Mouse (Mus musculus) urinary bladder, postnatal 10 days (tissue): ENCODE data around the gene Ripk3.

ENCODE experiments used
- DNase-seq: peaks from one replicate; pipeline ENCODE4 v3.0.0; 2022; ENCODE audit warnings: low spot score

Ripk3 gene

GRCm38 (mm10) chr14:55761163-55761562 is 27.5 kb downstream of the Ripk3 start, which contains the start of gene Ltb4r2:
Gene Ltb4r2, plus strand, starts transcription at chr14:55761428.
- no peak for DNase-seq

- peak; percentile 57 for DNase-seq
Measured at GRCm38 (mm10) chr14:55760156-55760555, 28.5 kb downstream of the Ripk3 start.

GRCm38 (mm10) chr14:55758363-55758784 is 30.3 kb downstream of the Ripk3 start, which contains the start of gene Cideb:
Gene Cideb, minus strand, starts transcription at chr14:55758458.
- no peak for DNase-seq

- no peak for DNase-seq
Measured at GRCm38 (mm10) chr14:55757566-55757965, 31.1 kb downstream of the Ripk3 start.

- DNase-seq: no peak
Measured at GRCm38 (mm10) chr14:55747051-55747847, 41.4 kb downstream of the Ripk3 start.

GRCm38 (mm10) chr14:55745861-55746237 is 42.8 kb downstream of the Ripk3 start:
- DNase-seq: no peak

GRCm38 (mm10) chr14:55745180-55745860 is 43.3 kb downstream of the Ripk3 start, which contains the start of the genes Dhrs1 and Nop9:
Gene Dhrs1, minus strand, starts transcription at chr14:55745690.
Gene Nop9, plus strand, starts transcription at chr14:55745693.
- DNase-seq: peak; percentile 47

GRCm38 (mm10) chr14:55743711-55744110 is 45.0 kb downstream of the Ripk3 start:
- DNase-seq: peak; percentile 57

- no peak for DNase-seq
Measured at GRCm38 (mm10) chr14:55737086-55737687, 51.5 kb downstream of the Ripk3 start.

GRCm38 (mm10) chr14:55735758-55736157 is 52.9 kb downstream of the Ripk3 start:
- no peak for DNase-seq

- no peak for DNase-seq
Measured at GRCm38 (mm10) chr14:55735334-55735733, 53.3 kb downstream of the Ripk3 start.
